Mouse (Mus musculus) heart, embryonic 14.5 days (tissue): ENCODE measurements around the gene Rbp1. TPM values are rescaled to one million over a fixed set of nuclear protein-coding genes. Genes with fewer than 3 reads are reported as not detected.

Source experiments
- ATAC-seq: fragments of 200-750 bp; cut with Nextera tagmentation; 2 replicates; pipeline ENCODE4 v1.8.0; 2017; ENCODE audit warnings: low read depth, moderate TSS enrichment; ENCODE audit not compliant: insufficient number of reproducible peaks, insufficient read depth, low FRiP score
- H3K27ac ChIP-seq, 2 experiments: fragments of 200-500 bp in 1 of 2; fragments of 300-500 bp in 1 of 2; sonication (generic) in 1 of 2; replicated peaks in 1 of 2; 2 replicates each; pipeline ENCODE4 v1.5.1; 2012 to 2014; ENCODE audit warnings: low read depth in 2 of 2, low read length in 2 of 2, control low read depth in 1 of 2, mild to moderate bottlenecking in 1 of 2, mixed read lengths in 1 of 2; ENCODE audit not compliant: control insufficient read depth in 1 of 2, insufficient read depth in 1 of 2
- H3K27me3 ChIP-seq: fragments of 300-500 bp; sonication (generic); 2 replicates; pipeline ENCODE4 v1.6.1; 2014; ENCODE audit warnings: mild to moderate bottlenecking, low read length, control low read depth; ENCODE audit not compliant: control insufficient read depth, insufficient read depth
- H3K36me3 ChIP-seq: fragments of 300-500 bp; sonication (generic); 2 replicates; pipeline ENCODE4 v1.6.1; 2014; ENCODE audit warnings: mild to moderate bottlenecking, control low read depth, low read length, mixed read lengths; ENCODE audit not compliant: control insufficient read depth, insufficient read depth
- H3K4me1 ChIP-seq, 2 experiments: fragments of 200-500 bp in 1 of 2; fragments of 300-500 bp in 1 of 2; sonication (generic) in 1 of 2; 2 replicates each; pipeline ENCODE4 v1.6.1; 2012 to 2014; ENCODE audit warnings: low read length in 2 of 2, control low read depth in 1 of 2, mixed read lengths in 1 of 2; ENCODE audit not compliant: control insufficient read depth in 2 of 2, insufficient read depth in 2 of 2
- H3K4me2 ChIP-seq: fragments of 300-500 bp; sonication (generic); 2 replicates; pipeline ENCODE4 v1.6.1; 2014; ENCODE audit warnings: mild to moderate bottlenecking, low read length
- H3K4me3 ChIP-seq, 2 experiments: fragments of 200-500 bp in 1 of 2; fragments of 300-500 bp in 1 of 2; sonication (generic) in 1 of 2; 2 replicates each; pipeline ENCODE4 v1.5.1; 2012 to 2014; ENCODE audit warnings: low read length in 2 of 2, mild to moderate bottlenecking in 2 of 2, control low read depth in 1 of 2, low read depth in 1 of 2, moderate library complexity in 1 of 2; ENCODE audit not compliant: control insufficient read depth in 1 of 2, insufficient read depth in 1 of 2
- H3K9ac ChIP-seq: fragments of 300-500 bp; sonication (generic); 2 replicates; pipeline ENCODE4 v1.6.1; 2014; ENCODE audit warnings: mild to moderate bottlenecking, low read length
- H3K9me3 ChIP-seq: fragments of 300-500 bp; sonication (generic); 2 replicates; pipeline ENCODE4 v1.6.1; 2016; ENCODE audit warnings: low read length, control low read depth; ENCODE audit not compliant: control insufficient read depth
- WGBS: fragments of 180-500 bp; shearing (Covaris S2); extraction: QIAGEN DNeasy Blood & Tissue Kit; methylation state at CpG from one replicate; pipeline ENCODE4 v1.1.7; 2014; 5-methylcytosine and 5-hydroxymethylcytosine counted together
- polyA plus RNA-seq: library from polyadenylated mRNA; unstranded; fragments of >200 nt; fragmentation: Nextera tagmentation; extraction: Ambion mirVana; gene quantifications from 2 replicates; pipeline ENCODE4 v1.2.1, GENCODE M21; 2014

The Rbp1 gene
- polyA plus RNA-seq, 1 experiment from 2014 or later = 70.7 TPM

GRCm38 (mm10) chr9:98388633-98388965, 34.2 kb upstream of the Rbp1 start:
- Histone ChIP-seq H3K4me3 (no peak overlapping the region), H3K27ac (no peak overlapping the region), H3K9ac (no peak overlapping the region), H3K9me3 (no peaks in the 10 kb centered on the region), H3K27me3 (no peaks in the 10 kb centered on the region), H3K4me1 (no peaks in the 10 kb centered on the region), H3K4me2 (no peak overlapping the region), H3K36me3 (no peaks in the 10 kb centered on the region)
- WGBS = 80% methylated on average over 5 of the region's 5 CpGs
- no peak for ATAC-seq

- H3K4me2 ChIP-seq = no peak overlapping the region
- H3K27ac ChIP-seq = no peak overlapping the region
- H3K27me3 ChIP-seq = no peaks in the 10 kb centered on the region
- no peak overlapping the region for H3K4me3 ChIP-seq
- H3K4me1 ChIP-seq = no peaks in the 10 kb centered on the region
- no peaks in the 10 kb centered on the region for H3K9me3 ChIP-seq
- H3K36me3 ChIP-seq = no peaks in the 10 kb centered on the region
- no peak for ATAC-seq
- WGBS = 78% methylated on average over 4 of the region's 4 CpGs
- H3K9ac ChIP-seq = no peak overlapping the region
These were observed 29.3 kb upstream of the Rbp1 start for GRCm38 (mm10) chr9:98393496-98393895.

- Histone ChIP-seq H3K9me3 (no peaks in the 10 kb centered on the region), H3K4me1 (no peaks in the 10 kb centered on the region), H3K36me3 (no peaks in the 10 kb centered on the region), H3K27me3 (no peaks in the 10 kb centered on the region), H3K4me3 (no peak overlapping the region), H3K9ac (no peak overlapping the region), H3K27ac (no peak overlapping the region), H3K4me2 (no peak overlapping the region)
- WGBS = 81% methylated on average over 6 of the region's 6 CpGs
- ATAC-seq = no peak
These were observed 25.6 kb upstream of the Rbp1 start for GRCm38 (mm10) chr9:98397211-98397610.

GRCm38 (mm10) chr9:98397866-98398265, 24.9 kb upstream of the Rbp1 start:
- Histone ChIP-seq H3K9me3 (no peaks in the 10 kb centered on the region), H3K9ac (no peak overlapping the region), H3K36me3 (no peaks in the 10 kb centered on the region), H3K27ac (no peak overlapping the region), H3K4me3 (no peak overlapping the region), H3K27me3 (no peaks in the 10 kb centered on the region), H3K4me1 (no peaks in the 10 kb centered on the region), H3K4me2 (no peak overlapping the region)
- no peak for ATAC-seq
- WGBS = 80% methylated on average over 3 of the region's 3 CpGs

GRCm38 (mm10) chr9:98400185-98400894, 22.4 kb upstream of the Rbp1 start:
- Histone ChIP-seq H3K9ac (no peak overlapping the region), H3K4me1 (no peaks in the 10 kb centered on the region)
- 79% methylated on average over 13 of the region's 13 CpGs for WGBS

GRCm38 (mm10) chr9:98401611-98402010, 21.1 kb upstream of the Rbp1 start:
- Histone ChIP-seq H3K36me3 (no peaks in the 10 kb centered on the region), H3K4me1 (no peaks in the 10 kb centered on the region), H3K9me3 (no peaks in the 10 kb centered on the region), H3K4me3 (no peak overlapping the region), H3K27me3 (no peaks in the 10 kb centered on the region), H3K4me2 (no peak overlapping the region), H3K27ac (no peak overlapping the region), H3K9ac (no peak overlapping the region)
- no peak for ATAC-seq
- WGBS = 79% methylated on average over 5 of the region's 5 CpGs

More at GRCm38 (mm10) chr9:98400185-98400894, 22.4 kb upstream of the Rbp1 start:
- Histone ChIP-seq H3K9me3 (no peaks in the 10 kb centered on the region), H3K27ac (no peak overlapping the region), H3K4me2 (no peak overlapping the region), H3K27me3 (no peaks in the 10 kb centered on the region), H3K4me3 (no peak overlapping the region), H3K36me3 (no peaks in the 10 kb centered on the region)
- no peak for ATAC-seq

- H3K9ac ChIP-seq = no peak overlapping the region
- no peaks in the 10 kb centered on the region for H3K27me3 ChIP-seq
- no peak for ATAC-seq
- H3K4me3 ChIP-seq = no peak overlapping the region
- WGBS = 86% methylated on average over 12 of the region's 12 CpGs
- H3K27ac ChIP-seq = no peak overlapping the region
- H3K36me3 ChIP-seq = no peaks in the 10 kb centered on the region
- no peak overlapping the region for H3K4me2 ChIP-seq
- H3K9me3 ChIP-seq = no peaks in the 10 kb centered on the region
- H3K4me1 ChIP-seq = no peaks in the 10 kb centered on the region
These were observed 15.0 kb upstream of the Rbp1 start for GRCm38 (mm10) chr9:98407771-98408170.

- ATAC-seq = no peak
- no peak overlapping the region for H3K27ac ChIP-seq
- no peak overlapping the region for H3K4me2 ChIP-seq
- H3K4me1 ChIP-seq = no peaks in the 10 kb centered on the region
- H3K4me3 ChIP-seq = no peak overlapping the region
- no peak overlapping the region for H3K9ac ChIP-seq
- WGBS = 27% methylated on average over 3 of the region's 3 CpGs
- H3K9me3 ChIP-seq = no peaks in the 10 kb centered on the region
- H3K36me3 ChIP-seq = no peaks in the 10 kb centered on the region
- H3K27me3 ChIP-seq = no peaks in the 10 kb centered on the region
These were observed 13.6 kb upstream of the Rbp1 start for GRCm38 (mm10) chr9:98409137-98409536.
